Mouse (Mus musculus) layer of hippocampus, adult 18-20 months (tissue): ENCODE measurements around the gene Dph1. TPM values are rescaled to one million over a fixed set of nuclear protein-coding genes. Genes with fewer than 3 reads are reported as not detected.
A peak's percentile ranks its signal among the peaks of the same experiment; 100 is the strongest.

ENCODE experiments used
- DNase-seq, 2 experiments: peaks; one replicate each; pipeline ENCODE4 v3.0.0; 2022; ENCODE audit warnings: low spot score in 2 of 2
- long read RNA-seq: library from polyadenylated mRNA; stranded (forward); transcript quantifications from one replicate; pipeline ENCODE4 v2.0.0, GENCODE M21; 2021
- total RNA-seq, 2 experiments: library from RNA; stranded (reverse); gene quantifications; 2 replicates each; pipeline ENCODE4 v1.2.3; 2021

The Dph1 gene
- 10 to 100 TPM; 33.2 to 33.9 TPM for total RNA-seq
- long read RNA-seq, transcript Dph1-201 (13 exons, 2,139 nt) = major isoform, 29 of 36 reads
- long read RNA-seq, partial matches to known transcripts = 3 of 36 reads
- long read RNA-seq, other reads (novel, unspliced or antisense) = 4 of 36 reads

- DNase-seq = no peak
Observed at GRCm38 (mm10) chr11:75190905-75191441, at the start of gene Dph1. Gene Dph1, minus strand, starts transcription at chr11:75191241.

GRCm38 (mm10) chr11:75240158-75240934 lies 49.3 kb upstream of the Dph1 start:
- DNase-seq = no peak

GRCm38 (mm10) chr11:75234745-75235144 lies 43.7 kb upstream of the Dph1 start:
- DNase-seq = no peak

- no peak for DNase-seq
Observed at GRCm38 (mm10) chr11:75232434-75232833, 41.4 kb upstream of the Dph1 start.

GRCm38 (mm10) chr11:75231756-75232155 lies 40.7 kb upstream of the Dph1 start:
- DNase-seq = peak in 1 of 2 experiments; percentile 54

- no peak for DNase-seq
Observed at GRCm38 (mm10) chr11:75230272-75230760, 39.3 kb upstream of the Dph1 start.

- DNase-seq = no peak
Observed at GRCm38 (mm10) chr11:75229289-75229688, 38.2 kb upstream of the Dph1 start.

- no peak for DNase-seq
Observed at GRCm38 (mm10) chr11:75227632-75228031, 36.6 kb upstream of the Dph1 start.

GRCm38 (mm10) chr11:75224835-75225234 lies 33.8 kb upstream of the Dph1 start:
- DNase-seq = no peak

GRCm38 (mm10) chr11:75224062-75224461 lies 33.0 kb upstream of the Dph1 start:
- no peak for DNase-seq

- DNase-seq = no peak
Observed at GRCm38 (mm10) chr11:75220517-75221145, 29.6 kb upstream of the Dph1 start.

GRCm38 (mm10) chr11:75220115-75220514 lies 29.1 kb upstream of the Dph1 start:
- DNase-seq = peak; percentile 65 to 87

- DNase-seq = no peak
Observed at GRCm38 (mm10) chr11:75214081-75214950, 23.3 kb upstream of the Dph1 start.

- DNase-seq = no peak
Observed at GRCm38 (mm10) chr11:75213372-75214080, 22.5 kb upstream of the Dph1 start.

- DNase-seq = no peak
Observed at GRCm38 (mm10) chr11:75212876-75213275, 21.8 kb upstream of the Dph1 start.

GRCm38 (mm10) chr11:75212031-75212667 lies 21.1 kb upstream of the Dph1 start:
- no peak for DNase-seq

GRCm38 (mm10) chr11:75210755-75211154 lies 19.7 kb upstream of the Dph1 start:
- no peak for DNase-seq

- no peak for DNase-seq
Observed at GRCm38 (mm10) chr11:75210093-75210492, 19.1 kb upstream of the Dph1 start.

- no peak for DNase-seq
Observed at GRCm38 (mm10) chr11:75209363-75209762, 18.3 kb upstream of the Dph1 start.

- no peak for DNase-seq
Observed at GRCm38 (mm10) chr11:75206347-75206746, 15.3 kb upstream of the Dph1 start.
